Mouse (Mus musculus): Measurements from ENCODE around the gene Limk2.

The Limk2 gene

GRCm38 (mm10) chr11:3331756-3332642, 77.0 kb downstream of the Limk2 start:
- DNase-seq: peak; percentile 94

- DNase-seq: no peak
These were observed 77.8 kb downstream of the Limk2 start for GRCm38 (mm10) chr11:3330991-3331750.

- peak; percentile 80 for DNase-seq
These were observed 78.4 kb downstream of the Limk2 start for GRCm38 (mm10) chr11:3330566-3330965.

GRCm38 (mm10) chr11:3329891-3330451, 79.0 kb downstream of the Limk2 start, which contains the start of gene Pik3ip1:
Gene Pik3ip1 (plus strand): TSS chr11:3330401.
- DNase-seq: no peak

GRCm38 (mm10) chr11:3328806-3329775, 79.9 kb downstream of the Limk2 start:
- no peak for DNase-seq

GRCm38 (mm10) chr11:3328271-3328670, 80.7 kb downstream of the Limk2 start:
- DNase-seq: no peak

GRCm38 (mm10) chr11:3318286-3318685, 90.7 kb downstream of the Limk2 start:
- no peak for DNase-seq

GRCm38 (mm10) chr11:3314148-3314547, 94.8 kb downstream of the Limk2 start:
- peak; percentile 68 for DNase-seq

- DNase-seq: no peak
These were observed 95.7 kb downstream of the Limk2 start for GRCm38 (mm10) chr11:3313294-3313693.

- DNase-seq: no peak
These were observed 97.2 kb downstream of the Limk2 start for GRCm38 (mm10) chr11:3311586-3312347.

GRCm38 (mm10) chr11:3310789-3311585, 98.0 kb downstream of the Limk2 start:
- DNase-seq: no peak

GRCm38 (mm10) chr11:3309884-3310283, 99.1 kb downstream of the Limk2 start:
- no peak for DNase-seq

- no peak for DNase-seq
These were observed 101.1 kb downstream of the Limk2 start for GRCm38 (mm10) chr11:3307875-3308274.

- no peak for DNase-seq
These were observed 103.2 kb downstream of the Limk2 start for GRCm38 (mm10) chr11:3305821-3306220.

GRCm38 (mm10) chr11:3302792-3303191, 106.2 kb downstream of the Limk2 start:
- no peak for DNase-seq

GRCm38 (mm10) chr11:3302385-3302784, 106.6 kb downstream of the Limk2 start:
- DNase-seq: no peak

- no peak for DNase-seq
These were observed 107.9 kb downstream of the Limk2 start for GRCm38 (mm10) chr11:3301075-3301474.

GRCm38 (mm10) chr11:3298813-3299185, 110.2 kb downstream of the Limk2 start:
- no peak for DNase-seq

- no peak for DNase-seq
These were observed 110.8 kb downstream of the Limk2 start for GRCm38 (mm10) chr11:3297871-3298812.

- no peak for DNase-seq
These were observed 112.9 kb downstream of the Limk2 start for GRCm38 (mm10) chr11:3296056-3296455.

Measured in right cerebral cortex, postnatal 14 days (tissue).